Mouse (Mus musculus) hindbrain, embryonic 13.5 days (tissue): ENCODE data around the gene Hist2h3c2. TPM values are rescaled to one million over a fixed set of nuclear protein-coding genes. Genes with fewer than 3 reads are reported as not detected.
"Not testable (repeated sequence)": the region's sequence is repeated elsewhere in the genome, so short reads cannot be mapped to it uniquely, and the experiment has no call there.

Experiments
- ATAC-seq: fragments of 200-750 bp; cut with Nextera tagmentation; 2 replicates; pipeline ENCODE4 v1.8.0; 2017; ENCODE audit warnings: moderate TSS enrichment; ENCODE audit not compliant: low FRiP score
- H3K27ac ChIP-seq: fragments of 300-500 bp; sonication (generic); 2 replicates; pipeline ENCODE4 v1.5.1; 2015; ENCODE audit warnings: inconsistent platforms, mild to moderate bottlenecking, moderate library complexity
- H3K27me3 ChIP-seq: fragments of 300-500 bp; sonication (generic); 2 replicates; pipeline ENCODE4 v1.6.1; 2015; ENCODE audit warnings: mild to moderate bottlenecking, inconsistent platforms
- H3K36me3 ChIP-seq: fragments of 300-500 bp; sonication (generic); 2 replicates; pipeline ENCODE4 v1.6.1; 2015; ENCODE audit warnings: mild to moderate bottlenecking, inconsistent platforms
- H3K4me1 ChIP-seq: fragments of 300-500 bp; sonication (generic); replicated peaks from 2 replicates; pipeline ENCODE4 v1.6.1; 2015; ENCODE audit warnings: inconsistent platforms
- H3K4me2 ChIP-seq: fragments of 300-500 bp; sonication (generic); 2 replicates; pipeline ENCODE4 v1.6.1; 2015; ENCODE audit warnings: inconsistent platforms, mild to moderate bottlenecking, moderate library complexity
- H3K4me3 ChIP-seq: fragments of 300-500 bp; sonication (generic); 2 replicates; pipeline ENCODE4 v1.5.1; 2015; ENCODE audit warnings: mild to moderate bottlenecking, inconsistent platforms
- H3K9ac ChIP-seq: fragments of 300-500 bp; sonication (generic); 2 replicates; pipeline ENCODE4 v1.6.1; 2015; ENCODE audit warnings: mild to moderate bottlenecking, inconsistent platforms
- H3K9me3 ChIP-seq: fragments of 300-500 bp; sonication (generic); 2 replicates; pipeline ENCODE4 v1.6.1; 2016; ENCODE audit warnings: inconsistent platforms
- WGBS: fragments of 180-500 bp; shearing (Covaris S2); methylation state at CpG from one replicate; pipeline ENCODE4 v1.1.7; 2015; 5-methylcytosine and 5-hydroxymethylcytosine counted together
- polyA plus RNA-seq: library from polyadenylated mRNA; unstranded; fragments of >200 nt; fragmentation: Nextera tagmentation; extraction: Ambion mirVana; gene quantifications from 2 replicates; pipeline ENCODE4 v1.2.1, GENCODE M21; 2015

Gene Hist2h3c2
- polyA plus RNA-seq, 1 experiment from 2014 or later, result 4.1 TPM

DNA sequence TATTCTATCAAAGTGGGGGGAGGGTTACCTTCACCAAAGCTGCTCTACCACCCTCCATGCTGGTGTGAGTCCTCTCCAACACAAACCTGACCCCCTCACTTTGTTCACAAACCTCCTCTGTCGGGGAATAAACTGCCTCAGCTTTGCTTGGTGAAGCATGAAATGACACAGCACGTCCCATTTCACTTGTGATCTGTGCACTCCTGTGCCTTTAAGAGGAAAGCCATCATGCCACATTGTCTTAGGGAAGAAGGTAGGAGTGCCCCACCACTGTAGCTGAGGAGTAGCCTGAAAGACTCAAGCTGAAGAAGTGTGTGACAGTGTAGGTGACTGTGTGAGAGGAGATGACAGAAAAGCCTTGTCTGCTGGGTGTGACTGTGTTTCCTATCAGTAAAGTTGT lies 13.5 kb downstream of the Hist2h3c2 start:
- Histone ChIP-seq H3K36me3 (no peaks in the 10 kb centered on the region), H3K27ac (no peak overlapping the region), H3K4me1 (peaks cover 36% of the 10 kb centered on the region), H3K9ac (peak overlapping the region; percentile 2; the same call in 1 of the 2 replicates), H3K4me2 (no peak overlapping the region), H3K27me3 (no peaks in the 10 kb centered on the region), H3K4me3 (no peak overlapping the region), H3K9me3 (no peaks in the 10 kb centered on the region)
- WGBS, result 19% methylated on average over 2 of the region's 2 CpGs
- no peak for ATAC-seq

DNA sequence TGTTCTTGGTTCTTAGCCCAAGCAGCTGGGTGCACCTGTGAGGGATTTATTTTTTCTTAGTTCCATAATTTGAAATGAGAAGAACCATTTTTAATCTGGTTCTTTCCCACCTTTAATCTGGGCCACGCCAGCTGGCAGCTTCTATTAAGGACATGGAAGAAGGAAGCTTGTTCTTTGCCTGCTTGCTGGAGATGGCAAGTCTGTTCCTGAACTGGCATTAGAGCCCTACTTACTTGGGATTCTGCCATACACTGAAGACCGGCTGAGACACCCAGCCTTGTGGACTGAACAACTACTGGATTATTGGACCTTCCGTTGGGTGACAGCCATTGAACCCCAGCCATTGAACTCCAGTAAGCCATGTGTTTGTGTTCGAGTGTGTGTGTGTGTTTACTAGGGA lies 16.2 kb downstream of the Hist2h3c2 start:
- peak overlapping the region; percentile 86; the same call in 1 of the 2 replicates for H3K4me2 ChIP-seq
- H3K9ac ChIP-seq, result no peak overlapping the region
- H3K4me1 ChIP-seq, result peaks cover 45% of the 10 kb centered on the region
- H3K27me3 ChIP-seq, result no peaks in the 10 kb centered on the region
- no peaks in the 10 kb centered on the region for H3K36me3 ChIP-seq
- H3K9me3 ChIP-seq, result no peaks in the 10 kb centered on the region
- ATAC-seq, result no peak
- H3K4me3 ChIP-seq, result no peak overlapping the region
- no peak overlapping the region for H3K27ac ChIP-seq
- WGBS, result 95% methylated on average over 4 of the region's 4 CpGs

DNA sequence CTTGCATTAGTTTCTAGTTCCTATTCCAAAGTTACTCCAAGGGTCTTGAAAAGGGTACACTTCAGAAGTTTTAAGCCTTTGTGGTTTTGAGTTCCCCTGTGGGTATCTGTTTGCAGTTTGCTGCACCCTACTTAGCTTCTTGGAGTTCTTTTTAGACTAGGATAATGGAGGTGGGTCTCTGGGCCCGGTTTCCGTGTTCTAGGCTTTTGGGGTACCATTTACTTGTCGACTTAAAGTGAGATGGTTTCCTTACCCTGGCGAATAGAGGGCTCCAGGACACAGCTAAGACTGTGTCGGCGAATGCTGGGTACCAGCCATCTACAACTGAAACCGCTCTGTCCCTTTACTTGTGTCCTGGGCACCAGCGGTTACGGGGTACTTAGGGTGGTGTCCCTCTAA lies 17.3 kb downstream of the Hist2h3c2 start:
- H3K4me3 ChIP-seq, result peak overlapping the region; percentile 57
- H3K27ac ChIP-seq, result peak overlapping the region; percentile 98
- H3K9me3 ChIP-seq, result no peaks in the 10 kb centered on the region
- 18% methylated on average over 9 of the region's 9 CpGs for WGBS
- peak overlapping the region; percentile 82 for H3K9ac ChIP-seq
- no peaks in the 10 kb centered on the region for H3K27me3 ChIP-seq
- H3K4me2 ChIP-seq, result peak overlapping the region; percentile 86
- peaks cover 45% of the 10 kb centered on the region for H3K4me1 ChIP-seq
- no peaks in the 10 kb centered on the region for H3K36me3 ChIP-seq
- ATAC-seq, result no peak

DNA sequence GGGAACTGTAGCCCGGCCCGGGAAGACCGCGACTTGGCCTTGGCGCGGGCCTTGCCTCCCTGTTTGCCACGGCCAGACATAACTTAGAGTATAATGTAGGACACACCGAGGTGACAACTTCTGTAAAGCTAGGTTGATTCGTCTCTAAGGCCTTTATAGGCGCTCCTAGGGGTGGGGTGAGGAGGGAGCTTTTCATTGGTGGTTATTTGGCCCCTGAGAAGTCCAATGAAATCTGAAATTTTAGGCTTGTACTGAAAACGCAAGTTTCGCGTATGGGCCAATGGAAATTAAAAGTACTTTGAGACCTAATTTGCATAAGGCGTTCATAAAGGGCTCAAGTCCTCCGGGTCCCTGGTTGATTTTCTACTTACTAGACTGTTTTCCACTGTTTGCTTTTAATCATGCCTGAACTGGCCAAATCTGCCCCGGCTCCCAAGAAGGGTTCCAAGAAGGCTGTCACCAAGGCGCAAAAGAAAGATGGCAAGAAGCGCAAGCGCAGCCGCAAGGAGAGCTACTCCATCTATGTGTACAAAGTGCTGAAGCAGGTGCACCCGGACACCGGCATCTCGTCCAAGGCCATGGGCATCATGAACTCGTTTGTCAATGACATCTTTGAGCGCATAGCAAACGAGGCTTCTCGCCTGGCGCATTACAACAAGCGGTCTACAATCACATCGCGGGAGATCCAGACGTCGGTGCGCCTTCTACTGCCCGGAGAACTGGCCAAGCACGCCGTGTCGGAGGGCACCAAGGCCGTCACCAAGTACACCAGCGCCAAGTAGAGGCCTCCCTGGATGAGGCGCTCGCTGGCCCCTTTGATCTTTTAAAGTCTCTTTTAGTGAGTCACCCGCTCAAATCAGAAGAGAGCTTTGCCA lies 17.9 kb downstream of the Hist2h3c2 start, which contains the start of the genes Hist2h2ac and Hist2h2be:
Gene Hist2h2ac (minus strand): TSS at position 116 of the 875 bp plus-strand sequence.
Gene Hist2h2be (plus strand): TSS at position 355 of the 875 bp plus-strand sequence.
- peak; percentile 79 for ATAC-seq
- under 1% methylated on average over 43 of the region's 43 CpGs for WGBS
- H3K36me3 ChIP-seq, result no peaks in the 10 kb centered on the region
- peak within 1 kb of the TSS; percentile 82 for H3K9ac ChIP-seq
- H3K4me2 ChIP-seq, result peak within 1 kb of the TSS; percentile 86
- peak within 1 kb of the TSS; percentile 98 for H3K27ac ChIP-seq
- H3K4me1 ChIP-seq, result peaks cover 45% of the 10 kb centered on the region
- H3K4me3 ChIP-seq, result peak within 1 kb of the TSS; percentile 57
- 0 out of 2 replicates have a peak, but pooled peaks cover 3% of the 10 kb centered on the region for H3K27me3 ChIP-seq
- H3K9me3 ChIP-seq, result no peaks in the 10 kb centered on the region

DNA sequence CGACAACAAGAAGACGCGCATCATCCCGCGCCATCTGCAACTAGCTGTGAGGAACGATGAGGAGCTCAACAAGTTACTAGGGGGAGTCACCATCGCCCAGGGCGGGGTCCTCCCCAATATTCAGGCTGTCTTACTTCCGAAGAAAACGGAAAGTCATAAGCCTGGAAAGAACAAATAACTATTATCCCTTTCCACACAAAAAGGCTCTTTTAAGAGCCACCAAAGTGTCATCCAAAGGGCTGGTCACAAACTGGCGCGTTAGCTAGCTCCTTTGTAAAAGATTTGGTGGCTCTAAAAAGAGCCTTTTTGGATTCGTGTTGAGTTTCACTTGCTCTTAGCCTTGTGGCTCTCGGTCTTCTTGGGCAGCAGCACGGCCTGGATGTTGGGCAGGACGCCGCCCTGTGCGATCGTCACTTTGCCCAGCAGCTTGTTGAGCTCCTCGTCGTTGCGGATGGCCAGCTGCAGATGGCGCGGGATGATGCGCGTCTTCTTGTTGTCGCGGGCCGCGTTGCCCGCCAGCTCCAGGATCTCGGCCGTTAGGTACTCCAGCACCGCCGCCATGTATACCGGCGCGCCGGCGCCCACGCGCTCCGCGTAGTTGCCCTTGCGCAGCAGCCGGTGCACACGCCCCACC lies 18.7 kb downstream of the Hist2h3c2 start:
- Histone ChIP-seq H3K9ac (peak overlapping the region; percentile 82), H3K4me2 (peak overlapping the region; percentile 86), H3K4me1 (peaks cover 41% of the 10 kb centered on the region), H3K27ac (peak overlapping the region; percentile 98), H3K4me3 (peak overlapping the region; percentile 57)
- not testable (repeated sequence) for H3K36me3 ChIP-seq, H3K9me3 ChIP-seq, H3K27me3 ChIP-seq
- WGBS, result under 1% methylated on average over 43 of the region's 47 CpGs
- ATAC-seq, result peak; percentile 6; the same call in 1 of the 2 replicates

DNA sequence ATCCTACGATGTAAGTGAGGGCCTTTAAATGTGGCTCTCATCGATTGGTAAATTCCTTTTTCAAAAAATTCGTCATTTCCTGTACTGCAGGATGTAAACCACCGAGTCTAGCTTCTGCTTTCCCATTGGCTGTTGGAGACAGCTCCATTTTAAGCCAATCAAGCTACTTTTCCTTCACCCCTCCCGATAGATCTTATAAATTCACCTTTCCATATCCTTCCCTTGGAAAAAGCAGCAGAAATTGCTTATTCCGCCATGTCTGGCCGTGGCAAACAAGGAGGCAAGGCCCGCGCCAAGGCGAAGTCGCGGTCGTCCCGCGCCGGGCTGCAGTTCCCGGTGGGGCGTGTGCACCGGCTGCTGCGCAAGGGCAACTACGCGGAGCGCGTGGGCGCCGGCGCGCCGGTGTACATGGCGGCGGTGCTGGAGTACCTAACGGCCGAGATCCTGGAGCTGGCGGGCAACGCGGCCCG lies 19.2 kb downstream of the Hist2h3c2 start, which contains the start of the genes Bola1 and Hist2h2ab:
Gene Bola1 (minus strand): TSS at position 49 of the 470 bp plus-strand sequence.
Gene Hist2h2ab (plus strand): TSS at position 205 of the 470 bp plus-strand sequence.
- Histone ChIP-seq H3K36me3 (no peaks in the 10 kb centered on the region), H3K4me3 (peak within 1 kb of the TSS; percentile 57), H3K9ac (peak within 1 kb of the TSS; percentile 82), H3K4me2 (peak within 1 kb of the TSS; percentile 86), H3K9me3 (no peaks in the 10 kb centered on the region), H3K27ac (peak within 1 kb of the TSS; percentile 98), H3K4me1 (peaks cover 41% of the 10 kb centered on the region), H3K27me3 (0 out of 2 replicates have a peak, but pooled peaks cover 7% of the 10 kb centered on the region)
- ATAC-seq, result peak; percentile 93
- WGBS, result under 1% methylated on average over 37 of the region's 37 CpGs

DNA sequence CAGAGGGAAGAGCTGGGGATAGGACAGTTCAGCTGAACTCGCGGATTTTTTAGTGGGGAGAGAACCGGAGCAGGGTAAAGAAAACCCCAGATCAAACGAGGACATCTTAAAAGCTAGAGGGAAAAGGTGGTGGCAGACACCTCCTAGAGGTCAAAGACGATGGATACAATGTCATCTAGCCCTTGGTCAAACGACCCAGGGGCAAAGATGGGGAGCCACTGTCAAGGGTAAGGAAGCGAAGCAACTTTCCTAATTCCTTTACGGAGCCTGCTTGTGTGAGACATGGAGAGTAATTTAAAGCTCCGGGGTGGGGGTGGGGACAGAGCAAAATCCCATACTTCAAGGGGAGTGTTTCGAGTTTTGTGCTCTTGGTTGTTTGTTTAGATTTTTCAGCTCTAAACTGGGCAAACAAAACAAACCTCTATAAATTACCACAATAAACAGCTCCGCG lies 19.7 kb downstream of the Hist2h3c2 start:
- Histone ChIP-seq H3K4me3 (peak overlapping the region; percentile 57), H3K27ac (peak overlapping the region; percentile 98), H3K4me1 (peaks cover 40% of the 10 kb centered on the region), H3K36me3 (no peaks in the 10 kb centered on the region), H3K9me3 (no peaks in the 10 kb centered on the region), H3K4me2 (peak overlapping the region; percentile 86), H3K9ac (peak overlapping the region; percentile 82), H3K27me3 (0 out of 2 replicates have a peak, but pooled peaks cover 7% of the 10 kb centered on the region)
- 1% methylated on average over 12 of the region's 12 CpGs for WGBS
- peak; percentile 53 for ATAC-seq

DNA sequence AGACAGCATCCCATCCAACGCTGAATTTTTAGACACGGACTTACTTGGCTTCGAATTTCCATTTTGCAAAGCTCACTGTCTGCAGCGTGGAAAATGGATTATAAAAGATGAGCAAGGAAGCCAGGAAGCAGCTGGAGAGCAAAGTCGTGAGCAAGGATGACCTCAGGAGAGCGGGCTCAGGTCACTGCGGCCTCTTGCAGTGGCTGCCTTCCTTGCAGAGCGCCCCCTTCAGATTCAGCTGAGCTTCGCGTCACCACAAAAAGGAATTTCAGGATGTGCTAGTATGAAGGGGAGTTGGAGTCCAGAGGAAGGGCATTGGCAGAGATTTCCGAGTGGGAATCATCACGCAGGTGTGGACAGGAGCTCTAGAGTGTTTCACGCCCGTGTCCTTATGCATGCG lies 29.7 kb downstream of the Hist2h3c2 start:
- H3K4me3 ChIP-seq, result no peak overlapping the region
- ATAC-seq, result no peak
- H3K36me3 ChIP-seq, result no peaks in the 10 kb centered on the region
- no peak overlapping the region for H3K4me2 ChIP-seq
- no peak overlapping the region for H3K9ac ChIP-seq
- H3K27me3 ChIP-seq, result peaks cover 4% of the 10 kb centered on the region; the same call in 1 of the 2 replicates
- H3K4me1 ChIP-seq, result no peaks in the 10 kb centered on the region
- no peak overlapping the region for H3K27ac ChIP-seq
- 21% methylated on average over 15 of the region's 15 CpGs for WGBS
- H3K9me3 ChIP-seq, result no peaks in the 10 kb centered on the region

DNA sequence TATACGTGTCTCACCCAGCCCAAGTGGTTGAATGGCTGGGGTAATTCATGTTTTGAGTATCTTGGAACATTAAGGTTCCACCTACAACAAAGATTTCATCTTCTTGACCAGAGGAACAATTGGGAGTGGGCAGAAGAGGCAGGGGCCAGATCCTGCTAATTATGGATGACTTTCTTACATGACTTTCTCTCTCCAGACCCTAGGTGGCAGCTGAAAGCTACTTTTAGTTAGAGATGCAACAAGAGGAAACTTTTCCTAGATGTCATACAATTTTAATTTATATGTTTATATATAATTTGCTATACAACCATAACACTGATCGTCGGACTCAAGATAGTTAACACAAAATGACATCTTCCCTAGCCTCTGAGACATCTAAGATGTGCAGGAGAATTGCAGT lies 31.1 kb downstream of the Hist2h3c2 start:
- 90% methylated on average over 3 of the region's 3 CpGs for WGBS
- Histone ChIP-seq H3K36me3 (no peaks in the 10 kb centered on the region), H3K9me3 (no peaks in the 10 kb centered on the region), H3K27ac (no peak overlapping the region), H3K9ac (no peak overlapping the region), H3K27me3 (0 out of 2 replicates have a peak, but pooled peaks cover 1% of the 10 kb centered on the region), H3K4me1 (no peaks in the 10 kb centered on the region), H3K4me2 (no peak overlapping the region), H3K4me3 (no peak overlapping the region)
- ATAC-seq, result no peak

DNA sequence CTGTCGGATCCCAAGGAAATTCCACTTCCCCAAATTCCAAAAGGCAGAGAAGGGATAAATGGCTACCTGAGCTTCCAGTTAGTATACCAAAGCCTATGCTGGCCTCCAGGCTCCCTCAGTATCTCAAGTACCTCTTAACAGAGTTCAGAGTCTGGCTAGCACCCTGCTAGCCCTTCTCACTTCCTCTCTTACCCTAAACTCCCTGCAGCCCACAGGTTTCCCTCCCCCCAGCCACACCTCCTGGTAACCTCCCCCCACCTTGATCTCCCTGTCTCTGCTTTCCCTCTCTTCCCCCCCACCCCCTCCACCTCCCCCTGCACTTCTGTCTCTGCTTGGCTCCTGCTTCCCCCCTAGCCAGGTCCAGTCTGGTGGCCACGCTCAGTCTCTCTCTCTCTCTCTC lies 39.2 kb downstream of the Hist2h3c2 start:
- ATAC-seq, result no peak
- Histone ChIP-seq H3K27ac (no peak overlapping the region), H3K9me3 (no peaks in the 10 kb centered on the region), H3K36me3 (peaks cover 8% of the 10 kb centered on the region; the same call in 1 of the 2 replicates), H3K4me2 (no peak overlapping the region), H3K4me3 (no peak overlapping the region), H3K27me3 (0 out of 2 replicates have a peak, but pooled peaks cover 4% of the 10 kb centered on the region), H3K4me1 (peaks cover 16% of the 10 kb centered on the region), H3K9ac (no peak overlapping the region)
- WGBS, result 76% methylated on average over 2 of the region's 2 CpGs

DNA sequence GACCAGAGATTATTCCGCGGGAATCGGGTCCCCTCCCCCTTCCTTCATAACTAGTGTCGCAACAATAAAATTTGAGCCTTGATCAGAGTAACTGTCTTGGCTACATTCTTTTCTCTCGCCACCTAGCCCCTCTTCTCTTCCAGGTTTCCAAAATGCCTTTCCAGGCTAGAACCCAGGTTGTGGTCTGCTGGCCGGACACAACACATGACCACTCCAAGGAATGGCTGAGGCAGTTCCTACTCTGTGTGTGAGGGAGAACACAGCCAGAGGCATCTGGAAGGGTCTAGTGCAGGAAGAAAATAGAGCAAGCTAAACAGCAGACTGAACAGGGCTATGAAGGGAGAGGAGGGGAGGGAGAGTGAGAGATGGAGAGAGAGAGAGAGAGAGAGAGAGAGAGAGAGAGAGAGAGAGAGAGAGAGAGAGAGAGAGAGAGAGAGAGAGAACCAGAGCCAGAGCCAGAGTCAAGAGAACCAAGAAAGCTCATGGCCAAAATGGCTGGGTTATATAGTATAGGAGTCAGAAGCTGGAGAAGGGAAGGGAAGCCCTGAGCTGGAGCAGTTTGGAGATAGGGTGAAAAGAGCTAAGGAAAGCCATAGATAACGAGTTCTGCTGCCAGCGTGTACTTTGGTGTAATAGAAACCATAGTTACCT lies 40.2 kb downstream of the Hist2h3c2 start:
- not testable (repeated sequence) for H3K4me3 ChIP-seq, H3K9ac ChIP-seq, H3K27ac ChIP-seq, ATAC-seq, H3K9me3 ChIP-seq, H3K27me3 ChIP-seq
- peaks cover 18% of the 10 kb centered on the region for H3K36me3 ChIP-seq
- 40% methylated on average over 8 of the region's 8 CpGs for WGBS
- peaks cover 16% of the 10 kb centered on the region for H3K4me1 ChIP-seq
- peak overlapping the region; percentile 98; the same call in 1 of the 2 replicates for H3K4me2 ChIP-seq
